16 mouse cellular contexts compared by ENCODE assay signal in the genomic region with DNA sequence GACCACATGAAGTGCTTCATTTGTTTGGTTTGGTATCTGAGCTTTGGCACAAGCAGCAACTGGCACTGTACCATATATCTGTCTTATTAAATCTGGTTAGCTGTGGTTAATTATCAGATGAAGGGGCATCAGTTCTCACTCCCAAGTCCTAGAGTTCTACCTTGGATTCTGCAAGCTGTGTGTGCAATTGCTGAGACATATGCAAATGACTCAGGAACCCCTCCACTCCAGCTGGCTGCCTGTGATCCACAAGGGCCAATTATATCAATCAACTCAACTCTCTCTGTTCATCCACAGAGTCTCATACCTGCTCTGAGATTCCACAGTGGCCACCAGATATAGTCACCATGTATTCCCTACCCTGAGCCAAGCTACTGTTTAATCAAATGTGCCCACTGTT.
"Had no signal": no experiment of that assay in that cellular context is flagged by ENCODE, and none has a peak within 500 bp of the region (broad histone marks: within the 10 kb centered on the region; RNA-seq: fewer than 3 reads in every experiment).

No protein-coding gene starts in this region.

- H3K27ac ChIP-seq: kidney, postnatal 0 days; liver, embryonic 13.5 days; midbrain, embryonic 10.5 days; midbrain, embryonic 13.5 days; neural tube, embryonic 13.5 days; stomach, embryonic 15.5 days had no signal

- H3K36me3 ChIP-seq: liver, embryonic 13.5 days; midbrain, embryonic 10.5 days; midbrain, embryonic 13.5 days; neural tube, embryonic 13.5 days; stomach, embryonic 15.5 days had no signal

- H3K4me1 ChIP-seq: liver, embryonic 13.5 days; megakaryocyte, embryonic 14.5 days; midbrain, embryonic 10.5 days; midbrain, embryonic 13.5 days; stomach, embryonic 15.5 days had no signal

- H3K4me3 ChIP-seq: liver, embryonic 13.5 days; megakaryocyte, embryonic 14.5 days; midbrain, embryonic 10.5 days; midbrain, embryonic 13.5 days; myocyte; neural tube, embryonic 13.5 days; stomach, embryonic 15.5 days had no signal

- DNase-seq: kidney, postnatal 25 days; liver, embryonic 13.5 days; lung, adult 2 months; retina, postnatal 1 day; spleen, adult 18-20 months; thymus, adult 18-20 months; thymus, postnatal 36 days had no signal

- H3K9ac ChIP-seq: liver, embryonic 13.5 days; midbrain, embryonic 13.5 days; neural tube, embryonic 13.5 days; stomach, embryonic 15.5 days had no signal

- H3K9me3 ChIP-seq: liver, embryonic 13.5 days; megakaryocyte, embryonic 14.5 days; midbrain, embryonic 10.5 days; midbrain, embryonic 13.5 days; neural tube, embryonic 13.5 days; stomach, embryonic 15.5 days had no signal

- H3K4me2 ChIP-seq: liver, embryonic 13.5 days; midbrain, embryonic 13.5 days; neural tube, embryonic 13.5 days; stomach, embryonic 15.5 days had no signal

- H3K27me3 ChIP-seq: liver, embryonic 13.5 days; megakaryocyte, embryonic 14.5 days; neural tube, embryonic 13.5 days; stomach, embryonic 15.5 days had no signal

- ATAC-seq: lung, postnatal 0 days; midbrain, embryonic 13.5 days; midbrain, embryonic 16.5 days had no signal
